Mouse (Mus musculus): Measurements from ENCODE around the gene Dner.

- TF ChIP-seq POLR2A (IDR thresholded peaks at IDR 0.05; ENCODE audit: control insufficient read depth in 1 of 2, insufficient read depth in 1 of 2, low read depth in 1 of 2, low read length in 2 of 2, poor library complexity in 1 of 2): no peak
- TF ChIP-seq EP300 (IDR thresholded peaks at IDR 0.05; ENCODE audit: low read depth in 1 of 2, low read length in 2 of 2): no peak
- TF ChIP-seq UBTF (IDR thresholded peaks at IDR 0.05; ENCODE audit: borderline replicate concordance, insufficient read depth, low read depth, low read length): no peak
- no peak for TF ChIP-seq BHLHE40 (IDR thresholded peaks at IDR 0.05; ENCODE audit: borderline replicate concordance, low read depth, low read length)
- TF ChIP-seq RCOR1 (IDR thresholded peaks at IDR 0.05; ENCODE audit: low read depth, low read length): no peak
- TF ChIP-seq MXI1 (IDR thresholded peaks at IDR 0.05; ENCODE audit: low read depth, low read length): no peak
These were observed 246.3 kb downstream of the Dner start for GRCm38 (mm10) chr1:84449566-84450278.

All from MEL (cell line).